Mouse (Mus musculus) CH12.LX (cell line): ENCODE data around the gene Pou2f3.

Experiments
- EP300 ChIP-seq: IDR thresholded peaks from 2 replicates; pipeline ENCODE4 v1.6.1; 2011; ENCODE audit warnings: low read length, improper control_type of control experiment
- JUND ChIP-seq: conservative IDR thresholded peaks from 2 replicates; pipeline ENCODE4 v1.6.1; 2011; ENCODE audit warnings: low read depth, low read length, improper control_type of control experiment
- MAFK ChIP-seq: IDR thresholded peaks from 2 replicates; pipeline ENCODE4 v1.6.1; 2011; ENCODE audit warnings: low read length, improper control_type of control experiment; ENCODE audit not compliant: insufficient replicate concordance

GRCm38 (mm10) chr9:43116997-43117336 lies 93.2 kb downstream of the Pou2f3 start:
- TF ChIP-seq MAFK: no peak
- no peak for TF ChIP-seq EP300
- TF ChIP-seq JUND: no peak
